ENCODE assay signal across 8 mouse cellular contexts in the genomic region with DNA sequence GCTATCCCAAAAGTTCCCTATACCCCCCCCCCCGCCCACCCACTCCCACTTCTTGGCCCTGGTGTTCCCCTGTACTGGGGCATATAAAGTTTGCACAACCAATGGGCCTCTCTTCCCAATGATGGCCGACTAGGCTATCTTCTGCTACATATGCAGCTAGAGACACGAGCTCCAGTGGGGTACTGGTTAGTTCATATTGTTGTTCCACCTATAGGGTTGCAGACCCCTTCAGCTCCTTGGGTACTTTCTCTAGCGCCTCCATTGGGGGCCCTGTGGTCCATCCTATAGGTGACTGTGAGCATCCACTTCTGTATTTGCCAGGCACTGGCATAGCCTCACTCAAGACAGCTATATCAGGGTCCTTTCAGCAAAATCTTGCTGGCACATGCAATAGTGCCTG. TPM values are rescaled to one million over a fixed set of nuclear protein-coding genes. Genes with fewer than 3 reads are reported as not detected.
DNase-seq lines count a peak whose midpoint lies in the region; ATAC-seq and TF ChIP-seq lines count a peak whose summit lies in the region.
"Not testable (repeated sequence)": the region's sequence is repeated elsewhere in the genome, so short reads cannot be mapped to it uniquely, and the experiment has no call there.

No protein-coding gene starts in this region.

- H3K9me3 ChIP-seq in ES-E14 (ENCODE audit: control insufficient read depth, insufficient read depth, low read depth, low read length); embryonic facial prominence, embryonic 14.5 days (ENCODE audit: control insufficient read depth, low read length); hindbrain, embryonic 13.5 days; kidney, postnatal 0 days (replicated peaks; ENCODE audit: low read length); liver, embryonic 14.5 days (ENCODE audit: control insufficient read depth, low read length); midbrain, embryonic 12.5 days: not testable (repeated sequence)

- 64% methylated on average over 4 of the region's 4 CpGs for WGBS in embryonic facial prominence, embryonic 14.5 days
- 57% methylated on average over 4 of the region's 4 CpGs for WGBS in hindbrain, embryonic 13.5 days
- WGBS in kidney, postnatal 0 days, result 50% methylated on average over 4 of the region's 4 CpGs
- 43% methylated on average over 4 of the region's 4 CpGs for WGBS in liver, embryonic 14.5 days (ENCODE audit: insufficient replicate concordance)
- 60% methylated on average over 4 of the region's 4 CpGs for WGBS in midbrain, embryonic 12.5 days
- WGBS in small intestine, adult 2 months, result 51% methylated on average over 4 of the region's 4 CpGs

- H3K4me3 ChIP-seq in ES-E14 (ENCODE audit: insufficient read depth in 1 of 2, low read depth in 1 of 2, low read length in 2 of 2, poor library complexity in 1 of 2, severe bottlenecking in 1 of 2), result peak overlapping the region; percentile 92 to 100
- peak overlapping the region; percentile 86 for H3K4me3 ChIP-seq in embryonic facial prominence, embryonic 14.5 days (ENCODE audit: low read depth, low read length)
- H3K4me3 ChIP-seq in hindbrain, embryonic 13.5 days, result peak overlapping the region; percentile 86
- H3K4me3 ChIP-seq in kidney, postnatal 0 days (replicated peaks; ENCODE audit: low read depth, low read length), result peak overlapping the region; percentile 93
- peak overlapping the region; percentile 82 to 95 for H3K4me3 ChIP-seq in liver, embryonic 14.5 days (ENCODE audit: insufficient read depth in 1 of 2, low read depth in 2 of 2, low read length in 2 of 2)
- peak overlapping the region; percentile 86 for H3K4me3 ChIP-seq in midbrain, embryonic 12.5 days
- H3K4me3 ChIP-seq in small intestine, adult 2 months (ENCODE audit: low read depth, low read length), result peak overlapping the region; percentile 95

- H3K36me3 ChIP-seq in ES-E14 (ENCODE audit: control insufficient read depth, insufficient read depth, low read length, poor library complexity, severe bottlenecking), result peaks cover 10% of the 10 kb centered on the region
- peaks cover 32% of the 10 kb centered on the region; the same call in 1 of the 2 replicates for H3K36me3 ChIP-seq in embryonic facial prominence, embryonic 14.5 days (ENCODE audit: control insufficient read depth, insufficient read depth, low read length)
- peaks cover 24% of the 10 kb centered on the region for H3K36me3 ChIP-seq in hindbrain, embryonic 13.5 days
- peaks cover 17% of the 10 kb centered on the region; the same call in 1 of the 2 replicates for H3K36me3 ChIP-seq in kidney, postnatal 0 days (ENCODE audit: insufficient read depth, low read length)
- peaks cover 15% of the 10 kb centered on the region for H3K36me3 ChIP-seq in liver, embryonic 14.5 days (replicated peaks; ENCODE audit: control insufficient read depth, insufficient read depth, low read depth)
- peaks cover 29% of the 10 kb centered on the region for H3K36me3 ChIP-seq in midbrain, embryonic 12.5 days
- peaks cover 12% of the 10 kb centered on the region for H3K36me3 ChIP-seq in small intestine, adult 2 months (ENCODE audit: control insufficient read depth, insufficient read depth, low read length)

- ATAC-seq in embryonic facial prominence, embryonic 14.5 days (ENCODE audit: low read depth); hindbrain, embryonic 13.5 days (ENCODE audit: low FRiP score); kidney, postnatal 0 days (replicated peaks; ENCODE audit: low FRiP score, low read depth); liver, embryonic 14.5 days (ENCODE audit: insufficient read depth); midbrain, embryonic 12.5 days (ENCODE audit: low FRiP score, low read depth): not testable (repeated sequence)

- TF ChIP-seq POLR2A in small intestine, adult 2 months (IDR thresholded peaks at IDR 0.05; ENCODE audit: low read depth, low read length), result not testable (repeated sequence)

- in situ Hi-C loops in ES-E14 (cut with MboI; ENCODE audit: low sequenced_read_pairs in 2 of 2, unreplicated experiment in 2 of 2), result not testable (repeated sequence)

- TF ChIP-seq CTCF in kidney, postnatal 0 days (IDR thresholded peaks at IDR 0.05; ENCODE audit: low read depth); liver, embryonic 14.5 days (IDR thresholded peaks at IDR 0.05; ENCODE audit: low read depth); small intestine, adult 2 months (IDR thresholded peaks at IDR 0.05; ENCODE audit: extremely low read depth, insufficient read length, insufficient replicate concordance, low read depth, low read length): not testable (repeated sequence)

- not testable (repeated sequence) for H3K27me3 ChIP-seq in embryonic facial prominence, embryonic 14.5 days (replicated peaks; ENCODE audit: control insufficient read depth, insufficient read depth, low read length); kidney, postnatal 0 days (ENCODE audit: insufficient read depth, low read length); liver, embryonic 14.5 days (ENCODE audit: control insufficient read depth, insufficient read depth, low read length); small intestine, adult 2 months (ENCODE audit: control insufficient read depth, insufficient read depth, low read length)
- H3K27me3 ChIP-seq in hindbrain, embryonic 13.5 days, result peaks cover 17% of the 10 kb centered on the region
- H3K27me3 ChIP-seq in midbrain, embryonic 12.5 days, result peaks cover 12% of the 10 kb centered on the region

- not testable (repeated sequence) for DNase-seq in ES-E14 (ENCODE audit: low read depth, low spot score); embryonic facial prominence, embryonic 14.5 days (ENCODE audit: low spot score); kidney, postnatal 0 days (ENCODE audit: low spot score); liver, embryonic 14.5 days (ENCODE audit: low read depth in 3 of 3, low spot score in 3 of 3)
- DNase-seq in heart, adult 11 months, result peak; percentile 90

- H3K4me2 ChIP-seq in embryonic facial prominence, embryonic 14.5 days (ENCODE audit: low read depth, low read length), result peak overlapping the region; percentile 65
- peak overlapping the region; percentile 93 for H3K4me2 ChIP-seq in hindbrain, embryonic 13.5 days
- H3K4me2 ChIP-seq in kidney, postnatal 0 days (ENCODE audit: low read length), result peak overlapping the region; percentile 76
- peak overlapping the region; percentile 89 for H3K4me2 ChIP-seq in liver, embryonic 14.5 days (ENCODE audit: low read depth)
- peak overlapping the region; percentile 76 for H3K4me2 ChIP-seq in midbrain, embryonic 12.5 days (replicated peaks)

- H3K9ac ChIP-seq in ES-E14 (ENCODE audit: insufficient read depth, low read depth, low read length, poor library complexity, severe bottlenecking), result peak overlapping the region; percentile 94
- peak overlapping the region; percentile 89 for H3K9ac ChIP-seq in embryonic facial prominence, embryonic 14.5 days (ENCODE audit: low read depth, low read length)
- H3K9ac ChIP-seq in hindbrain, embryonic 13.5 days, result peak overlapping the region; percentile 82
- peak overlapping the region; percentile 76 for H3K9ac ChIP-seq in kidney, postnatal 0 days (ENCODE audit: low read depth, low read length)
- H3K9ac ChIP-seq in liver, embryonic 14.5 days (replicated peaks), result peak overlapping the region; percentile 84
- H3K9ac ChIP-seq in midbrain, embryonic 12.5 days (replicated peaks), result peak overlapping the region; percentile 89

- not testable (repeated sequence) for H3K4me1 ChIP-seq in ES-E14 (ENCODE audit: control insufficient read depth in 2 of 2, insufficient read depth in 2 of 2, low read length in 2 of 2, poor library complexity in 1 of 2); embryonic facial prominence, embryonic 14.5 days (ENCODE audit: control insufficient read depth, insufficient read depth, low read length); kidney, postnatal 0 days (replicated peaks; ENCODE audit: insufficient read depth, low read length); liver, embryonic 14.5 days (replicated peaks; ENCODE audit: control insufficient read depth in 2 of 2, insufficient read depth in 2 of 2, low read length in 1 of 2); midbrain, embryonic 12.5 days; small intestine, adult 2 months (ENCODE audit: control insufficient read depth, insufficient read depth, insufficient read length, low read length)
- H3K4me1 ChIP-seq in hindbrain, embryonic 13.5 days (replicated peaks), result peaks cover 13% of the 10 kb centered on the region

- H3K27ac ChIP-seq in ES-E14 (ENCODE audit: insufficient read depth, low read depth, low read length, poor library complexity, severe bottlenecking); liver, embryonic 14.5 days; midbrain, embryonic 12.5 days (replicated peaks); small intestine, adult 2 months (ENCODE audit: insufficient read depth, low read depth, low read length): not testable (repeated sequence)
- H3K27ac ChIP-seq in embryonic facial prominence, embryonic 14.5 days (replicated peaks; ENCODE audit: low read depth, low read length), result peak overlapping the region; percentile 89; the same call in 1 of the 2 replicates
- H3K27ac ChIP-seq in hindbrain, embryonic 13.5 days, result peak overlapping the region; percentile 94
- peak overlapping the region; percentile 88; the same call in 1 of the 2 replicates for H3K27ac ChIP-seq in kidney, postnatal 0 days

- not testable (repeated sequence) for TF ChIP-seq EP300 in liver, embryonic 14.5 days (IDR thresholded peaks at IDR 0.05; ENCODE audit: low read depth)

RNA-seq across cellular contexts. Expression of gene Nsrp1, which starts 0.9 kb away (rescaled TPM):
- total RNA-seq in ES-E14 (2012; rRNA removed), result 12.1 and 13.3 TPM in 2 replicates
- 59.0 and 63.6 TPM in 2 replicates for polyA plus RNA-seq in embryonic facial prominence, embryonic 14.5 days (2014; fragmentation: Nextera tagmentation; extraction: Ambion mirVana)
- polyA plus RNA-seq in hindbrain, embryonic 13.5 days (2015; fragmentation: Nextera tagmentation; extraction: Ambion mirVana), result 67.0 and 72.2 TPM in 2 replicates
- 76.3 TPM in 2 replicates for polyA plus RNA-seq in kidney, postnatal 0 days (2015; fragmentation: Nextera tagmentation; extraction: Ambion mirVana)
- polyA plus RNA-seq in liver, embryonic 14.5 days (2012; rRNA removed), result 1.8 and 3.8 TPM in 2 replicates
- polyA plus RNA-seq in liver, embryonic 14.5 days (2014; fragmentation: Nextera tagmentation; extraction: Ambion mirVana), result 22.9 and 23.5 TPM in 2 replicates
- 66.4 and 80.4 TPM in 2 replicates for polyA plus RNA-seq in midbrain, embryonic 12.5 days (2016; fragmentation: Nextera tagmentation; extraction: Ambion mirVana)
- polyA plus RNA-seq in small intestine, adult 2 months (2012; rRNA removed), result 0.27 and 0.41 TPM in 2 replicates
